Mouse (Mus musculus): ENCODE measurements around the gene Creld1. TPM values are rescaled to one million over a fixed set of nuclear protein-coding genes. Genes with fewer than 3 reads are reported as not detected.
A peak's percentile ranks its signal among the peaks of the same experiment; 100 is the strongest.

The Creld1 gene
- total RNA-seq (2021) = 10 to 100 TPM; 55.9 to 58.0 TPM
- long read RNA-seq, experiment 1, transcript Creld1-201 (10 exons, 2,306 nt) = major isoform, 39 of 56 reads
- long read RNA-seq, experiment 1, partial matches to known transcripts = 9 of 56 reads
- long read RNA-seq, experiment 1, other reads (novel, unspliced or antisense) = 5 of 56 reads
- long read RNA-seq, experiment 2, transcript Creld1-201 (10 exons, 2,306 nt) = major isoform, 22 of 25 reads
- long read RNA-seq, experiment 2, partial matches to known transcripts = 1 of 25 reads
- long read RNA-seq, experiment 2, other reads (novel, unspliced or antisense) = 1 of 25 reads

- peak; percentile 97 for DNase-seq
Observed at GRCm38 (mm10) chr6:113483100-113483615, at the start of gene Creld1. TSS of gene Creld1 (plus strand) at chr6:113483297.

GRCm38 (mm10) chr6:113433661-113434060 is 49.4 kb upstream of the Creld1 start:
- no peak for DNase-seq

GRCm38 (mm10) chr6:113434691-113435090 is 48.4 kb upstream of the Creld1 start:
- peak in 1 of 2 experiments; percentile 43 for DNase-seq

- DNase-seq = peak in 1 of 2 experiments; percentile 33
Observed at GRCm38 (mm10) chr6:113435664-113436205, 47.4 kb upstream of the Creld1 start, which contains the start of gene Cidec. TSS of gene Cidec (minus strand) at chr6:113435760.

- no peak for DNase-seq
Observed at GRCm38 (mm10) chr6:113437135-113437534, 46.0 kb upstream of the Creld1 start.

GRCm38 (mm10) chr6:113438721-113439430 is 44.2 kb upstream of the Creld1 start:
- peak in 1 of 2 experiments; percentile 32 for DNase-seq

- DNase-seq = peak in 1 of 2 experiments; percentile 51
Observed at GRCm38 (mm10) chr6:113440686-113441085, 42.4 kb upstream of the Creld1 start.

- peak; percentile 76 for DNase-seq
Observed at GRCm38 (mm10) chr6:113441147-113441680, 41.9 kb upstream of the Creld1 start.

- no peak for DNase-seq
Observed at GRCm38 (mm10) chr6:113442087-113442441, 41.0 kb upstream of the Creld1 start.

- peak; percentile 92 to 95 for DNase-seq
Observed at GRCm38 (mm10) chr6:113442442-113443090, 40.5 kb upstream of the Creld1 start, which contains the start of gene Jagn1. TSS of gene Jagn1 (plus strand) at chr6:113442569.

GRCm38 (mm10) chr6:113443091-113443490 is 40.0 kb upstream of the Creld1 start:
- DNase-seq = no peak

GRCm38 (mm10) chr6:113444207-113444965 is 38.7 kb upstream of the Creld1 start:
- DNase-seq = no peak

GRCm38 (mm10) chr6:113447639-113448038 is 35.5 kb upstream of the Creld1 start:
- DNase-seq = no peak

GRCm38 (mm10) chr6:113451839-113452238 is 31.3 kb upstream of the Creld1 start:
- DNase-seq = no peak

- DNase-seq = no peak
Observed at GRCm38 (mm10) chr6:113455007-113455406, 28.1 kb upstream of the Creld1 start.

- DNase-seq = no peak
Observed at GRCm38 (mm10) chr6:113457952-113458534, 25.1 kb upstream of the Creld1 start, which contains the start of gene Il17re. TSS of gene Il17re (plus strand) at chr6:113458484.

- DNase-seq = no peak
Observed at GRCm38 (mm10) chr6:113458635-113459034, 24.5 kb upstream of the Creld1 start.

- no peak for DNase-seq
Observed at GRCm38 (mm10) chr6:113464040-113464439, 19.1 kb upstream of the Creld1 start.

GRCm38 (mm10) chr6:113465602-113466001 is 17.5 kb upstream of the Creld1 start:
- no peak for DNase-seq

GRCm38 (mm10) chr6:113468512-113468911 is 14.6 kb upstream of the Creld1 start:
- no peak for DNase-seq

GRCm38 (mm10) chr6:113469021-113469420 is 14.1 kb upstream of the Creld1 start:
- peak; percentile 62 to 73 for DNase-seq
